Mouse (Mus musculus) cerebellum, adult 9-10 months (tissue): ENCODE data around the gene Dennd1b.
A peak's percentile ranks its signal among the peaks of the same experiment; 100 is the strongest.

Experiments
- DNase-seq: peaks from one replicate; pipeline ENCODE4 v3.0.0; 2022

The Dennd1b gene

DNA sequence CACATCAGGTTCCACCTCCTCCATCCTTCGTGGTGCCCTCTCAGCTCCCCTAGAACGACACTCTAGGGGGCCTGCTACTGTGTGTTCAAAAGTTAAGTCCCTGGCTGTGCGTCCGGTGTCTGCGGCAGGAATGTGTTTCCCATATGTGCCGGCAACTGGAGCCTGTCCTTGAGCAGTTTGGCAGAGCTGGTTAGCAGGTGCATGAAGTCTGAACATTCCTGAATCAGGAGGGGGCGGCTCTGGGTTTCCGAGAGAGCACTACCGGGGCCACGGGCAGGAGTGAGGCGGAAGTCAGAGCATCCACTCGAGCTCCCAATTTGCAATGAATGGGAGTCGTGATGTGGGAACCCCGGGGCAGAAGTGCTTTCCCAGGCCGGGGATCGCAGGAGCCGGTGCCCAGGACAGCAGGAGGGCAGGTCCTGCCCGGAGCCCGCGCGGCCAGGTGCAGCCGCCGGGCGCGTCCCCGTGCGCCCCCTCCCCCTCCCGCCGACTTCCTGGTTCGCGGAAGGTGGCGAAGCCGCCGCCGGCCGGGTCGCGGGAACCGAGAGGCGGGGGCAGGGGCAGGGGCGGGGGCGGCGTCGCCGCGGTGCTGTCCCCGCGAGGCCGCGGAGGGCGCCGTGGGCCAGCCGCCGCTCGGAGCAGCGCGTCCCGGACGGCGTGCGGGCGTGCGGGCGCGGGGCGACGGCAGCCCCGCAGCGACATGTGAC lies at the start of gene Dennd1b:
Gene Dennd1b (plus strand): TSS at position 275 of the 707 bp plus-strand sequence.
- peak; percentile 74 for DNase-seq

DNA sequence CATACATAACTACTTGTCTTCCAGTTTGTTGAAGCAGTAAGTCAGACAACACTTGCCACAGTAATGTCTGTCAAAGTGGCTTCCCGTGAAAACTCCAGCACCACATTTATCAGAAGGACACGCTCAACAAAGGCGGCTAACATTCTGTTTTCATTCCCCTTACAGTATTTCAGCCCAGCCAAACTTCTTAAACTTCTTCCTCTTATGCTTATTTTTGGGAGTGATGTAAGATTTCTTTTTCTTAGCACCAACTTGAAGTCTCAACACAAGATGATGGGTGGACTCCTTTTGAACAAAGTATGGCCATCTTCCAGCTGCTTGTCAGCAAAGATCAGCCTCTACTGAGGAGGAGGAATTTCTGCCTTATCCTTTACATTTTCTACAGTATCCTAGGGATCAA lies 47.6 kb upstream of the Dennd1b start:
- DNase-seq: no peak

DNA sequence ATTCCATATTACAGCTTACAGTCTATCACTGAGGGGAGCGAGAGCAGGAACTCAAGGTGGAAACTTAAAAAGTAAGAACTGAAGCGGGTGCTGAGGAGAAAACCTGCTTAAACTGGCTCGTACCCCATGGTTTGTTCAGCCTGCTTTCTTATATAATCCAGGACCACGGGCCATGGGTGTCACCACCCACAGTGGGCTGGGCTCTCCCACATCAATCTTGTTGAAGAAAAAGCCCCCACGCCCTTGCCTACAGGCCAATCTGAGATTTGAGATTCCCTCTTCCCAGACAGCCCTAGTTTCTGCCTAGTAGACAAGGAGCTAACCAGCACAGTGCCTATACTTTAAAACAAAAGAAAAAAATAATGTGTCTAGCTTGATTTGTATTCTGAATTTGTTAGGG lies 43.6 kb upstream of the Dennd1b start:
- DNase-seq: no peak

DNA sequence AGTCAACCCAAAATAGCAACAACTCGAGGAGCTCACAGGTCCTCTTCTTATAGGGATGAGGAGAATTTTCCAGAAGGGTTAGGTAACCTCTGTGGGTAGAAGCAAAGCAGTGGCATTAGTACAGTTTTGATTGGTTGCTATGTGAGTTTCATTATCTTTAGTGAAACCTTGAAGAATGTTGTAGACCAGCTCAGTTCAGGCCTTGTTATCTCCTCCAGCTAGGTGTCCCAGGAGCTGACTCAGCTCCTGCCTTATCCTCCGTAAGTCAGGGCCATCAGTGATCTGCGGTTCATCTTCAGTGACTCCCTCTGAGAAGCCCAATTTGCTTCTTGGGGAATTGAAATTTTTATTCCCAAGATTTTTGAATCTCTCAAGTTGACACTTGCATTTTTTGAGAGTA lies 43.2 kb upstream of the Dennd1b start:
- DNase-seq: no peak

DNA sequence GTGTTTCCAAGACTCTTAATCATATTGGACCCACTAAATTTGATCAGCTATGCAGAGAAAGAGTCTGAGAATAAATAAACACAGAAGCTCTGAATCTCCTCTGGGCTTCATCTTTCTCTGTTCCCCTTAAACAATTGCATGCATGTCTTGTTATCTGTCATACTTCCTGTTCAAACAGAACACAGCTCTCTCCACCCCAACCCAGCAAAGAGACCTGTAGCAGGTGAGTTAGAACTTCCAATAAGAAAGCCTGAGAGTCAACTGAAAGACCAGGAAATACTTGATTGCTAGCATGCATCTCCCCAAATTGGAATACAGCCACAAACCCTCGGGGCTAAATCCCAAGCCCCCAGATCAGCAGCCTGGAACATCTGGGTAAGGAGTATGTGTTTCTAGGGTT lies 42.4 kb upstream of the Dennd1b start:
- no peak for DNase-seq

DNA sequence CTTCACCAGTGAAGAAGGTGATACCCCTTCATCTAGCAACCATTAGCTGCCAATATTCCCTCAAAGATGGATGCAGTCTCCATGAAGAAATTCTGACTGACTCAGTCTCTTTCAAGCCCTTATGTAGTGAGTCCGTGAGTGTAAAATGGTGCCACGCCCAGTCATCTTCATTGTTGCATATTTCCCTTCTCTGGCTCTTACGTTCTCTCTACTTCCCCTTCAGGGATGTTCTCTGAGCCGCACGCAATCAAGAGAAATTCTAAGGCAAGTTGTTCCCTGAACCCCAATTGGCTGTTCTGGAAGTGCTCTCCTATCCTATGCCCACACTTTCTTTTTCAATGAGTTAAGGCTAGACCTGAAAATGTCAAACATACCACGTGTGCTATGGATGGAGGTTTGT lies 40.3 kb upstream of the Dennd1b start:
- no peak for DNase-seq

DNA sequence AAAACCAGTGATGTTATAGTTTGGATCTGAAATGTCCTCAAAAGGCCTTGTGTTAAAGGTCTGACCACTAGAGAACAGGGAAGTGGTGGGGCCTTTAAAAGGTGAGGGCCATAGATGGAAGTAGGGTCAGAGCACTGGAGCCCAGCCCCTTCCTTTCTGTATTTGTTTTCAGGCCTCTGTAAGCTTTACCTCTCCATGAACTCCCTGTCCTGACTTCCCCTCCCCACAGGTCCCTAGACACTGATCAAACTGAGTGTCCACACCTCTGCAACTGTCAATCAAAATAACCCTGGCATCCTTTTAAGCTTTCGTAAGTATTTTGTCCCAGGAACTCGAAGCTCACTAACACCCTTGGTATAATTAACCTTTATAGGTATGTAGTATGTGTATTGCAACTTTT lies 39.0 kb upstream of the Dennd1b start:
- no peak for DNase-seq

DNA sequence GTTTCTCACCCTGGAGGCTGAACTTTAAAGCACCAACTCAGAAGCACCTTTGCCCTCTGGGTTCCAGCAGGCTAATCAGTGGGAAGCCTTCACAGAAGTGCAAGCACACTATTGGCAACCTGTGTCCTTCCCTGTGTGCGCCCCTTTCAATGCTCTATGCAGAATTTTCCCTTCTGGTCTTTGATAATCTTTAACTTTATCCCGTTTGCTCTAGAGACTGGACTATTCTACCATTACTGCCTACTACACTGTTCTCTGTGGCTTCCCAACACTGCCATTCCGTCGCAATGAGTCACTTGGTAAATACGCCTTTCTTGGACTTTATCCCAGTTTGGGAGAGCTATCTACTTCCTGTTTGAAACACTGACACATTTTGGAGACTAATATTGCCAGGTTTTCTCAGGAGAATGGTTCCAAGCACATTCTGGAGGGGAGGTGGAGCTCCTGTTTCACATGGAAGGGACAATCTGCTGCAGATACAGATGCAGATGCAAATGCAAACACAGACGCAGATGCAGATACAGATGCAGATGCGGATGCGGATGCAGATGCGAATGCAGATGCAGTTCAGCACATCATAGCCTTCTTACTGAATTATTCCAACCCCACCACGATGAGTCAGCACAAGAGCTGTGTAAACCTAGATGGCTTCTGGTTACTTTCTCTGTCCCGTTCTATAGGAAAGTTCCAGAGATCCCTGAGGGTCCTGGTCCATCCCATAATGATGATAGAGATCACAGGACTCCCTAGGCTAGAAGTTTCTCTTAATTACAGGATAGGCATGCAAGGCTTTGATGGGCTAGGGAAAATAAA lies 34.4 kb upstream of the Dennd1b start:
- DNase-seq: no peak

DNA sequence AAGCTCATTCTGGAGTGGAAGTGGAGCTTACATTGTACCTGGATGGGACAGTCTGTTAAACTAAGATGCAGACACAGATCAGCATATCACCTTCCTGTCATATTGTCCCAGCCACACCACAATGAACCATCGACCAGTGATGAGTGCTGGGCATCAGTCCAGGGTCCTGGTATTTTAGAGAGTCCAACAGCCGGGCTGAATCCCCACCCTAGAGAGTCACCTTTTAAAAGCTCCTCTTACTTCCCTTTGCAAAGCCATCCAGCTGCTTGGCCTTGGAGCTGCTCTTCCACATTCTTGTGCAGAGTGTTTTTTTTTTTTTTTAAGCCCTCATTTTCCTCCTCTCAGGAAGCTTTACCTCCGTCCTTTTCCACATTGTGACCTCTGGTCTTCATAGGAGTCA lies 33.2 kb upstream of the Dennd1b start:
- no peak for DNase-seq

DNA sequence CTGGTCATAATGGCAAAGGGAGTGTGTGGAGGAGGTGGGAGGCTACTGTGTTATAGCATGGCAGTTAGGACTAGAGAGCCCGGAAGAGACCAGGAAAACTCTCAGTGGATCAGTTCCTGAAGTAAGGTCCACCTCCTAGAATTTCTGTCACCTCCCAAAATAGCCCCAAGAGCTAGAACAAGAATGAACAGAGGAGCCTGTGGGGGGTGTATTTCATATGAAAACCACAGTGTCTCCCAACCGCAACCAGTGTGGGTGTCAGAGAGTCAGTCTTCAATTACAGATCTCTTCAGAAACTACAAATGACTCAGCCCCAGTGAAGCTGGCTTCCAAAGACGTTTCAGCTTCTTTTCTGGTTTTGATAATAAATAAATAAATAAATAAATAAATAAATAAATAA lies 32.4 kb upstream of the Dennd1b start:
- DNase-seq: no peak

DNA sequence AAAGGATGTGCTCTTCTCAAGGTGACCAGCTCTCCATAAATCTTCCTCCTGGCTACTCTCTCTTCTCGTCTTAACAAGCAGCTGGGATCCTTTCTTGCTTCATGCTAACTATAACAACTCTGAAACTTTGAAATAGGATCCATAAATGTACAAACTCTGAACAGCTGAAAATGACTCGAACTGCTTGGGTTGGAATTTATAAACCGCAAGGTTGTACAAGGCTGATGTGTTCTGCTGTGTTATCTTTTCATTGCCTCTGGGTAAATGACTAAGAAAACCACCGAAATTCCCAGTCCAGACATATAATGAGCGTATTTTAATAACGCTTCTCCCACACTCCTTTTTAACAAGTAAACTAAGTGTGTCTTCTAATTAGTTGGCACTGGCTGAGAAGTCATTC lies 27.1 kb upstream of the Dennd1b start:
- DNase-seq: no peak

DNA sequence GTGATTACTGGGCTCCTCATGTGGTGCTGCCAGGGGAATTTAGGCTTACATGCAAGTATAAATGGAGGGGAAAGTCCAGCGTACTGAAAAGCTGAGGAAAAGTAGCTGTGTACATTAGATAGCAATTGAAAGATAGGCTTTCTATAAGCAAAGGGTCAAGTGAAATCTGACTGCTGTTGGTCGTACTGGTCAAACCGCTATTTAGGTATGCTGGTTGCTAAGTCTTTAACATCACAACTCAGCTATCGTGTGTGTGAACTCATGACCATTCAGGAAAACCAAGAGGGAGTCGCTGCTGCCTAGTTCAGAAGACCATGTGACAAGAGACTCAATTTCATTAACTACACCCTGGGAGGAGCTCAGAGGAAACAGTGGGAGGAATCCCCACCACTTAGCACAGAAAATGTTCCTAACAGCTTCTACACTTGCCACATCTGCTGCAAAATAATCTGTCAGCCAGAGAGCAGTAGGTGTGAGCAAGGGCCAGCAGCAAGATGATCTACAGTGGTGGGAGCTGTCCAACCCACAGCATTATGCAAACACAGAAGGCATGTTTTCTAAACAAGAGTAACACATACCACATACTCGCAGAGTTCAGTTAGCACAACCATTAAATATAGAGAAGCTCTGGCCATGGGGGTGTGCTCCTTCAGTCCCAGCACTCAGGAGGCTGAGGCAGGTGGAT lies 25.4 kb upstream of the Dennd1b start:
- no peak for DNase-seq

DNA sequence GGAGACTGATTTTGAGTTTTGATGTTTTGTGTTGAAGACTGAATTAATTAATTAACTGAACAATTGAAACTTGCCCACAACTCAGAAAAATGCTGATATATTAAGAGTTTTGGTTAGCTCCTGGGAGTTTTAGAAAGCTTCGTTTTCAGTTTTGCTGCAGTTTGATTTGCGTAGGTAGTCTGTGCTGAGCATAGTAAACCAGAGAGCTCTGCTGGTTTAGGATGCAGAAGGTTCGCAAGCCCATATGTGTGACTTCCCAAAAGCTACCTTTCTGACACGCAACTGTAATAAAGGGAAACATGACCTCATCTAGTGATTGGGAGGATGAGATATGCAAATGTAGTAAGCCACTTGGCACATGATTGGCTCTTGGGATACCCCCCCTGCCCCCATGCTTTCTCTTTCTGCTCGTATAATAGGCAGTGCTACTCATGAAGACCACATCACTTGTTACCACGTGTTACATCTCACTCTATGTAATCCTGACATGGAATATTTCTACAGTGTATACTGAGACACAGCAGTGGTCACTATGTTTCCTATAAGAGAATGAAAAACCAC lies 23.6 kb upstream of the Dennd1b start:
- DNase-seq: no peak

DNA sequence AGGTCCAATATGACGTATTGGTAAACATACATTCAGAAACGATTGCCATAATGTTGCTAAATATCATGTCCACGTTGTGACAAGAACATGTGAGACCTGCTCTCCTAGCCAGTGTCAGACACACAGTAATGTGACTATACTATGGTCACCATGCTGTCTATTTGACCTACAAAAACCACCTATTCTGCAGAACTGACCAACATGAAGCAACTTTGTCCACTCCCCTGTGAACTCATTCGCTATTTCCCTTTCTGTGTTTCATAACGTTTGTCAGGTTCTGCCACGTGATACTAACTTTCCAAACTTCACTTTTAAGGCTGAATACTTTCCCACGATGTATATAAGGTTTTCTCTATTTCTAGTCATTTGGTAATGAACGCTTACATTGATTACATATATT lies 22.8 kb upstream of the Dennd1b start:
- DNase-seq: no peak

DNA sequence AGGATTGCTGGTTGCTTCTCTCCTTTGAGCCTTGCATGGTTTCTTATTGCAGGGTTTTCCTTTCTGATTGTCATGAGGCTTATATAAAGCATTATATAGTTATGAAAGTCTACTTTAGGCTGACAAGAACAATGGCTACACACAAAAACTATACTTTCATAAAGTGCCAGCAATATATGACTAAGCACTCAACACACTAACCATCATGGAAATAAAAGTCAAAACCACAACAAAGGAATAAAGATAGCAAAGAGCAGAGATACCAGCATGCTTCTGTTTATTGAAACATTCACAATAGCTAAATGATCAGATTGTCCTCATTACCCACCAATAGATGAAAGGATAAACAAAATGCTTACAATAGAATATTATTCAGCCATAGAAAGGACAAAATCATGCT lies 11.1 kb upstream of the Dennd1b start:
- no peak for DNase-seq

DNA sequence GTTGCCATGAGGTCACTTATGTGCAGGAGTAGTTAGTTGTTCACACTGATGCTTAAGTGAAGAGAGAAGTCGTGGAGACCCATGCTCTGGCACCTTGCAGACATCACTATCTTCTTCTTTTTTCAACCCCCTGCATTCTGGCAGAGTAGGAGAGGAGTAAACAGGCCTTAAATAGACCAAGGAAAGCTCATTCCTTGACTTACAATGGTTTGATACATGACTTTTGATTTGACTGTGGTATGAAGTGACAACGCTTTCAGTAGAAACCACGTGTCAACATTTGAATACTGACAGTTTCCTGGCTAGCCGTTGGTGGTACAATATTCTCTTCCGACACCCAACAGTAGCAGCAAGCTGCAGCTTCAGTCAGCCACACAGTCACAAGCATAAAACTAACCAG lies 8.3 kb upstream of the Dennd1b start:
- DNase-seq: no peak

DNA sequence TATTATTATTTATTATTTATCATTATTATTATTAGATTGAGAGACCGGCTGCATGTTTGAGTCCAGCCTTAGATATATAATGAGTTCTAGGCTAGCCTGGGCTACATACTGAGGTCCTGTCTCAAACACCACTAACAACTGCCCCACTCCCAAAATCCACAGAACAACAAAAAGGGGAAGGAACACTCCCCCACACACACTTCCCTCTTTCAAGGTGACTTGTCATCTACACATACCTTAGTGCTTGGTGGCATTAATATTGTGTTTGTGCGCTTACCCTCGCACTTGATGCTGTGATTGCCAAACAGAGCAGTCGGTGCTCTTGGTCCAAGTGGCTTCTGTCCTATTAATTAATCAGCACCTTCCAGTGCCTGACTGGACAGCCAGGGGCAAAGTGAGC lies 7.8 kb upstream of the Dennd1b start:
- no peak for DNase-seq

DNA sequence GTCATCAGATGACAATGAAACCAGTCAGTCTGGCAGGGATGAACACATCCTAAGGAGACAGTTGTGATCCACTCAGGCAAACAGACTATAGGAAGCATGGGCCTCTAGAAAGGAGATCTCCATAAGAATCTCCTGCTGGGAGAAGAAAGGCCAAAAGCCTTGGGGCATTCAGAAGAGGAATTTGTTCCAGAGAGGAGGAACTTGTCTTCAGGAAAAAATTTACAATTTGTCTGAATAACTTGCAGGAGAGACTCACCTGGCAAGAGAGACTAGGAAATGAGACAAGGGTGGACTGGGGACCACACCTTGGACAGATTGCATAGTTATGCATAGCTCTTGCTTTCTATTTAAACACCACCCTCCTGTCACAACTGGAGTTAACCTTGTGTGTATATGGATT lies 6.7 kb upstream of the Dennd1b start:
- no peak for DNase-seq

DNA sequence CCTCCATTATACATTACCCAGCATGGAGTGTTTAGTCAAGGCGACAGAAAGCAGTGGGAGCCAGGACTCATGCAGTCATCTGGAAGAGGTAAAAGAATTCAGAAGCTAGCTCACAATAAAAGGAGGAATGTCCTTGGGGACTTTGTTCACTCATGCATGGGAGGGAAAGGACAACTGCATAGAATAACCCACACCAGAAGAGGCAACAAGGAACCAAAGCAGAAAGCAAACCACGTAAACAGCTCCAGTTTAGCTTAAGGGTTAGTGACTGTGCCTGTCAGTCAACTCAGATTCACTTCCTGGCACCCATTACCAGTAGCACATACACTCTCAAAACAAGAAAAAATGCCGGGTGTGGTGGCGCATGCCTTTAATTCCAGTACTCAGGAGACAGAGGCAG lies 6.1 kb upstream of the Dennd1b start:
- DNase-seq: no peak

DNA sequence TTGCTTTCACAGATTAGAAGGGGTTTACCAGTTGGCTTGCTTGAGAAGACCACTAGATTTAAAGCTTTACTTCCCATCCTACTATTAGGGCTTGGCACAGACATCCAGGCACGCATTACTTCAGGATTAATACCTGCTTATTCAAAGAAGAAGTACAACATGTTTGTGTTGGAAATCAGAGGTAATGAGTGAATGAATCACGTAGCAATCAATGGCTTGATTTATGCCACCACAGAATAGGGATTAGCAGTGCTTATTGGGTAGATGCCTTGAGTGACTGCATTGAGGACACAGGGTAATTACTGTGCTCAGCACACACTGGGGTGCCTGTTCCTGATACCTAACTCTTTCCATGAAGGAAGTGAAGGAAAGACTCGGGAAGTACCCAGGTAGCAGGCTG lies 4.4 kb upstream of the Dennd1b start:
- no peak for DNase-seq

DNA sequence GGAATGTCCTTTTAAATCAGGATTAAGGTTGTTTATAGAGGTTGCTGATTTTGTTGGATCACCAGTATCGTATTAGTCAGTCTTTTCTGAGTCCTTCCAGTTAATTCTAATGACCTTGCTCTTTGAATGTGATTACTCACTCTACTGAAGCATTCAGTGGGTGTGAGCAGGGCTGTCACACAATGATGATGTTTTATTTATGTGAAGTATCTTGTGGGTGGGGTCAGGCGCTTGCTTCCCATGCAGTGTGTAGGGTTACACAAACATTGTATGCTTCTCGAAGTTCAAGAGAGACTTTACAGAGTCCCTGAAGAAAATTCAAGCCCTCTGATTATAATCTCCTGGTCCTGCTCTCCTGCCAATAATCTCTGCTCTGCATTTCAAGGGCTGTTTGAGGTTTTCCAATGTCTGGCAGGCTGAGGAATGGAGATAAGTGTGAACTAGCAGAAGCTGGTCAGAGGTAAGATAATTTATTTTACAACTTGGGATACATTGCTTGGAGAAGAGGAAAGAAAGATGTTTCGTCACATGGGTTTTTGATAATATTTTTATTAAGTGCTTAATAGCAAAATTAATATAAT lies 3.2 kb upstream of the Dennd1b start:
- no peak for DNase-seq

DNA sequence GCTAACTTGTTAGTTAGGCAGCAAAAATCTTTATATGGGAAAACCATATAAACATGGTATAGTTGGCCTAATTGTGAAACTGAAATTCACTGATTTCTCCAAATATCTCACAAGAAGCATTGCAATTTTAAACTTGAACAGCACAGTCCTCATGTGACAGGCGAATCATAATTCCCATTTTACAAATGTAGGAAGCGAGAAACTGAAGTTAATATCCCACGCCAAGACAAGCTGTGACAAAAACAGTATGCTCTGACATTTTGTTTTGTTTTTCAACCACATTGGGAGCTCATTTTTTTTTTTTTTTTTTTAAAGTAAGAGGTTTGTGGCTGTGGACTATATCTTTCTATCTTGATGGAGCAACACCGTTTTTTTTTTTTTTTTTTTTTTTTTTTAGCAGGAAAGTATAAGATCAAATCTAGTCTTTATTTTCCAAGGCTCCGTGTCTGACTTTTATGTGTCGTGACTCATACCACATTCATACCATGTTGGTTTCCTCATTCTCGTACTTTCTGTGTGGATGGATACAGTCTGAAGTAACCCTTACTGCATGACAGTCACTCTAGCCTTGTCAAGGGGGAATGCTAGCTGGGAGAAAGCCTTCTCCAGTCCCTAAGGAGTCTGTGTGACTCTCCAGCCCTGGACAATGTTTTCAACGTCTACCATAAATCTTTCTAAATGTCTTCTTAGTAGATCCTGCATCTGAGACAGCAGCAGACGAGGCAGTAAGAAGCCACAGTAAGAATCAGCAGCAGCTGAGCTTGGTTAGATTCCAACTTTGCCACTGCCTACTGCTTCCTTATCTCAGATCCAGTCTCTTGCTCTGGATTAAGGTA lies 751 bp upstream of the Dennd1b start:
- no peak for DNase-seq
